Mouse (Mus musculus) bone marrow macrophage, adult 2 months (primary cell): ENCODE results near the gene Gm21304.
"Not testable (repeated sequence)": the region's sequence is repeated elsewhere in the genome, so short reads cannot be mapped to it uniquely, and the experiment has no call there.

Experiments
- CTCF ChIP-seq: IDR thresholded peaks from 2 replicates; pipeline ENCODE4 v1.5.1; 2012; ENCODE audit warnings: low read depth, mild to moderate bottlenecking, low read length, moderate library complexity
- POLR2A ChIP-seq: IDR thresholded peaks from 2 replicates; pipeline ENCODE4 v1.6.1; 2012; ENCODE audit warnings: mild to moderate bottlenecking, low read depth, low read length, borderline replicate concordance

- TF ChIP-seq CTCF, POLR2A: not testable (repeated sequence)
Observed at GRCm38 (mm10) chr10:104176724-104177123, 8.4 kb downstream of the Gm21304 start, which contains the start of gene Gm21312.
